Mouse (Mus musculus) myocyte (in vitro differentiated cells): ENCODE results near the gene Olfr447. TPM values are rescaled to one million over a fixed set of nuclear protein-coding genes. Genes with fewer than 3 reads are reported as not detected.

Experiments
- H3K27me3 ChIP-seq: one replicate; pipeline ENCODE4 v1.6.1; 2011; ENCODE audit not compliant: control insufficient read depth, insufficient read depth, insufficient read length
- H3K36me3 ChIP-seq: one replicate; pipeline ENCODE4 v1.6.1; 2011; ENCODE audit not compliant: control insufficient read depth, insufficient read depth
- H3K4me2 ChIP-seq: one replicate; pipeline ENCODE4 v1.6.1; 2011; ENCODE audit warnings: low read depth, control low read depth
- H3K4me3 ChIP-seq: one replicate; pipeline ENCODE4 v1.5.1; 2011; ENCODE audit warnings: mild to moderate bottlenecking, control low read depth, moderate library complexity
- H3K79me2 ChIP-seq: one replicate; pipeline ENCODE4 v1.6.1; 2011; ENCODE audit not compliant: control insufficient read depth, insufficient read depth
- H3ac ChIP-seq: one replicate; pipeline ENCODE4 v1.6.1; 2011; ENCODE audit not compliant: control insufficient read depth, insufficient read length
- CEBPB ChIP-seq: IDR thresholded peaks from 2 replicates; pipeline ENCODE4 v1.6.1; 2011; ENCODE audit warnings: mild to moderate bottlenecking, moderate library complexity; ENCODE audit not compliant: poor library complexity, insufficient read depth, severe bottlenecking
- MAX ChIP-seq: IDR thresholded peaks from one replicate; pipeline ENCODE4 v1.6.1; 2011; ENCODE audit warnings: low read depth, mild to moderate bottlenecking, control low read depth
- MYOD1 ChIP-seq, 3 experiments: IDR thresholded peaks; one replicate each; pipeline ENCODE4 v1.6.1; 2011; ENCODE audit warnings: control low read depth in 2 of 3, low read depth in 2 of 3, mild to moderate bottlenecking in 2 of 3, moderate library complexity in 1 of 3; ENCODE audit not compliant: insufficient read length in 2 of 3, control insufficient read depth in 1 of 3
- MYOG ChIP-seq, 3 experiments: IDR thresholded peaks; one replicate each; pipeline ENCODE4 v1.6.1; 2011; ENCODE audit warnings: control low read depth in 2 of 3, low read depth in 2 of 3, mild to moderate bottlenecking in 2 of 3; ENCODE audit not compliant: insufficient read length in 2 of 3, control insufficient read depth in 1 of 3, insufficient read depth in 1 of 3
- POLR2A ChIP-seq: IDR thresholded peaks from one replicate; pipeline ENCODE4 v1.6.1; 2011; ENCODE audit warnings: low read depth, mild to moderate bottlenecking, control low read depth, moderate library complexity; ENCODE audit not compliant: insufficient read length
- POLR2AphosphoS2 ChIP-seq: IDR thresholded peaks from one replicate; pipeline ENCODE4 v1.6.1; 2011; ENCODE audit warnings: low read depth, control low read depth; ENCODE audit not compliant: insufficient read length
- REST ChIP-seq: IDR thresholded peaks from one replicate; pipeline ENCODE4 v1.6.1; 2011; ENCODE audit warnings: mild to moderate bottlenecking, control low read depth, moderate library complexity; ENCODE audit not compliant: insufficient read depth, insufficient read length
- SRF ChIP-seq: IDR thresholded peaks from one replicate; pipeline ENCODE4 v1.6.1; 2011; ENCODE audit warnings: low read depth; ENCODE audit not compliant: control insufficient read depth, insufficient read length
- TCF12 ChIP-seq: IDR thresholded peaks from one replicate; pipeline ENCODE4 v1.6.1; 2011; ENCODE audit warnings: mild to moderate bottlenecking, control low read depth; ENCODE audit not compliant: poor library complexity, insufficient read depth, severe bottlenecking
- TCF3 ChIP-seq: IDR thresholded peaks from one replicate; pipeline ENCODE4 v1.6.1; 2011; ENCODE audit warnings: low read depth, control low read depth; ENCODE audit not compliant: insufficient read length
- USF1 ChIP-seq: IDR thresholded peaks from one replicate; pipeline ENCODE4 v1.6.1; 2011; ENCODE audit warnings: low read depth, mild to moderate bottlenecking, control low read depth, moderate library complexity
- polyA plus RNA-seq: library from polyadenylated mRNA; unstranded; fragments of >200 nt; fragmentation: generic; extraction: Trizol; gene quantifications from one replicate; pipeline ENCODE4 v1.2.1, GENCODE M21; 2012; ENCODE audit warnings: missing spikeins

Olfr447 gene
- polyA plus RNA-seq, 1 experiment = not detected

DNA sequence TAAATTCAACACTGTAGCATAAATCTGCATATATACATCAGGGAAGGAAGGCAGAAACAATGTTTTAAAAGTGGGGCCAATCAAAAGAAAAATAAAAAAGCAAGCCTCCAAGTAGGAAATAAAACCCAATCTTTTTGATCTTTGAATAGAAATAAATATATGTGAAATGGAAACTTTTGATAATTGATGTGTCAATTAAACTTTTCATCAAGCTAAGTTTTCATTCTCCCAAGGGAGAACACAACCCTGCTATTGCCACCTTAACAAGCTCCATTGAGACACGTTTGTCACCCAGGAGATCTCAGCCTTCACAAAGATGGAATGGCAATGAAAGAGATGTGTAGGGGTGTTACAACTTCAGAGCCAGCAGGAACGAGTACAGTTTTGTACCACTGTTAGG lies 12.4 kb downstream of the Olfr447 start, which contains the start of gene Olfr446:
Gene Olfr446 (plus strand): TSS at position 301 of the 400 bp plus-strand sequence.
- Histone ChIP-seq H3K4me3 (no peak within 1 kb of the TSS), H3K79me2 (no peaks in the 10 kb centered on the region), H3ac (no peak within 1 kb of the TSS), H3K27me3 (no peaks in the 10 kb centered on the region), H3K36me3 (no peaks in the 10 kb centered on the region), H3K4me2 (no peak within 1 kb of the TSS)
- no peak for TF ChIP-seq MYOD1 (IDR thresholded peaks at IDR 0.05; ENCODE audit: control insufficient read depth in 1 of 3, insufficient read length in 2 of 3, low read depth in 2 of 3)
- no peak for TF ChIP-seq MYOG (IDR thresholded peaks at IDR 0.05; ENCODE audit: control insufficient read depth in 1 of 3, insufficient read depth in 1 of 3, insufficient read length in 2 of 3, low read depth in 2 of 3)
- TF ChIP-seq POLR2AphosphoS2 = no peak

DNA sequence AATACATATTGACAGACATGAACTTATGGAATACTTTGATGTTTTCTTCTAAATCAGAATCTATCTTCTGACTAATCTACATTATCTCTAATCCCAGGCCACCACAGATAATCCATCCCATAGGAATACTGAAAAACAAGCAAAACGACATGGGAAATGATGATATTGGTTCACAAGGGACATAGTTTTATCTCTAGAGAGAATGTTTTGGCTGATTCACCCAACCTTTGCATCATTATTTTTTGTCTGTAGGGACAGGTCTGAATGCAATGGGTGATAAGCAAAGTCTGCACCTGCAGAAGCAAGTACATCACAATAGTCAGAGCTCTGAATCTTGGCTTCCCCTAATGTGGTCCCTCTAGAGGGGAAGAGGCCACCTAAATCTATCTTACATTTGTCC lies 40.1 kb downstream of the Olfr447 start, which contains the start of gene Olfr444:
Gene Olfr444 (plus strand): TSS at position 301 of the 400 bp plus-strand sequence.
- TF ChIP-seq TCF12 (no peak), TCF3 (no peak), CEBPB (no peak), MYOG (IDR thresholded peaks at IDR 0.05; ENCODE audit: control insufficient read depth in 1 of 3, insufficient read depth in 1 of 3, insufficient read length in 2 of 3, low read depth in 2 of 3) (no peak), POLR2A (no peak), MAX (no peak), USF1 (no peak), SRF (no peak), REST (no peak), MYOD1 (IDR thresholded peaks at IDR 0.05; ENCODE audit: control insufficient read depth in 1 of 3, insufficient read length in 2 of 3, low read depth in 2 of 3) (no peak)
- Histone ChIP-seq H3K79me2 (no peaks in the 10 kb centered on the region), H3ac (no peak within 1 kb of the TSS), H3K4me3 (no peak within 1 kb of the TSS), H3K4me2 (no peak within 1 kb of the TSS), H3K36me3 (no peaks in the 10 kb centered on the region), H3K27me3 (no peaks in the 10 kb centered on the region)

Other genes starting within 250 kb of the Olfr447 start
- gene Tcaf1, start 198.8 kb upstream of the Olfr447 start, polyA plus RNA-seq = 15.9 TPM
- gene Olfr453, start 169.5 kb upstream of the Olfr447 start, polyA plus RNA-seq = not detected
- not detected for gene Olfr38, start 152.5 kb upstream of the Olfr447 start, polyA plus RNA-seq
- not detected for gene Olfr452, start 123.8 kb upstream of the Olfr447 start, polyA plus RNA-seq
- gene Olfr450, start 96.9 kb upstream of the Olfr447 start, polyA plus RNA-seq = not detected
- not detected for gene Olfr449, start 74.5 kb upstream of the Olfr447 start, polyA plus RNA-seq
- gene Olfr448, start 18.4 kb upstream of the Olfr447 start, polyA plus RNA-seq = not detected
- gene Olfr446, start 12.5 kb downstream of the Olfr447 start, polyA plus RNA-seq = not detected
- not detected for gene Olfr444, start 40.2 kb downstream of the Olfr447 start, polyA plus RNA-seq
- gene Olfr441, start 197.5 kb downstream of the Olfr447 start, polyA plus RNA-seq = not detected
- gene Olfr237-ps1, start 237.7 kb downstream of the Olfr447 start, polyA plus RNA-seq = not detected